Mouse (Mus musculus): ENCODE measurements around the gene Dcp1a. TPM values are rescaled to one million over a fixed set of nuclear protein-coding genes. Genes with fewer than 3 reads are reported as not detected.

Dcp1a gene
- polyA plus RNA-seq, 1 experiment from 2014 or later = 16.8 TPM

GRCm38 (mm10) chr14:30549777-30550149 lies 70.4 kb downstream of the Dcp1a start:
- peak overlapping the region; percentile 73 for H3K4me3 ChIP-seq (ENCODE audit: low read length)
- peak overlapping the region; percentile 91 for H3K9ac ChIP-seq (ENCODE audit: low read length)
- H3K36me3 ChIP-seq (ENCODE audit: control insufficient read depth, insufficient read depth) = peaks cover 1% of the 10 kb centered on the region; the same call in 1 of the 2 replicates
- H3K4me2 ChIP-seq (ENCODE audit: low read depth, low read length) = peak overlapping the region; percentile 90
- ATAC-seq (replicated peaks; ENCODE audit: extremely low read depth, insufficient read depth, low FRiP score) = no peak
- no peaks in the 10 kb centered on the region for H3K9me3 ChIP-seq (replicated peaks; ENCODE audit: control insufficient read depth, low read length)
- H3K27me3 ChIP-seq (ENCODE audit: control insufficient read depth, insufficient read depth, low read length) = no peaks in the 10 kb centered on the region
- WGBS = under 1% methylated on average over 10 of the region's 10 CpGs
- H3K27ac ChIP-seq (ENCODE audit: low read length) = peak overlapping the region; percentile 89
- H3K4me1 ChIP-seq (ENCODE audit: control insufficient read depth, insufficient read depth, low read length) = peaks cover 31% of the 10 kb centered on the region

- Histone ChIP-seq H3K4me1 (ENCODE audit: control insufficient read depth, insufficient read depth, low read length) (peaks cover 31% of the 10 kb centered on the region), H3K27ac (ENCODE audit: low read length) (no peak overlapping the region), H3K36me3 (ENCODE audit: control insufficient read depth, insufficient read depth) (peaks cover 2% of the 10 kb centered on the region; the same call in 1 of the 2 replicates), H3K27me3 (ENCODE audit: control insufficient read depth, insufficient read depth, low read length) (no peaks in the 10 kb centered on the region), H3K4me3 (ENCODE audit: low read length) (peak overlapping the region; percentile 73), H3K9me3 (replicated peaks; ENCODE audit: control insufficient read depth, low read length) (no peaks in the 10 kb centered on the region), H3K9ac (ENCODE audit: low read length) (peak overlapping the region; percentile 91), H3K4me2 (ENCODE audit: low read depth, low read length) (peak overlapping the region; percentile 90)
- ATAC-seq (replicated peaks; ENCODE audit: extremely low read depth, insufficient read depth, low FRiP score) = no peak
- 35% methylated on average over 8 of the region's 8 CpGs for WGBS
These were observed 71.1 kb downstream of the Dcp1a start for GRCm38 (mm10) chr14:30550232-30551070.

DNA sequence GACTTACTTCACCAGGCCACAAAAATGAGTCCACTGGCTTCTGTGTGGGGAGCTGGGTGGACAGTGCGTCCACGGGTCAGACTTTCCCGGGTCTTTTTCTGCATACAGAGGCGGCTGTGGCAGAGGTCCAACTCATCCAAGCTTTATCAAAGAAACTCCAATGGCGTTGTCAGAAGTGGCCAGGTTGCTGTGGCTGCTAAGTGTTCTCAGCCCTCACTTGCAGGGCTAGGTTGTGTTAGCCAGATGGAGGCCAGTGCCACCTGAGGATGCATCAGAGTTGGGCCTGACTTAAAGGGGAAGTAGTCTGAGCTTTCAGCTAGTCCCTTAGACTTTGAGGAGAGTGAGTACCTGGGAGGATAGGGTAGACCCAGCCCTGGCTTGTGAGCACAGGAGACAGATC lies 72.2 kb downstream of the Dcp1a start:
- H3K36me3 ChIP-seq (ENCODE audit: control insufficient read depth, insufficient read depth) = peaks cover 10% of the 10 kb centered on the region; the same call in 1 of the 2 replicates
- H3K4me1 ChIP-seq (ENCODE audit: control insufficient read depth, insufficient read depth, low read length) = peaks cover 31% of the 10 kb centered on the region
- H3K9ac ChIP-seq (ENCODE audit: low read length) = 0 out of 2 replicates have a peak overlapping the region, but pooled peaks have one; percentile 3
- H3K27me3 ChIP-seq (ENCODE audit: control insufficient read depth, insufficient read depth, low read length) = no peaks in the 10 kb centered on the region
- H3K4me3 ChIP-seq (ENCODE audit: low read length) = peak overlapping the region; percentile 0
- peak overlapping the region; percentile 23; the same call in 1 of the 2 replicates for H3K27ac ChIP-seq (ENCODE audit: low read length)
- H3K9me3 ChIP-seq (replicated peaks; ENCODE audit: control insufficient read depth, low read length) = no peaks in the 10 kb centered on the region
- peak overlapping the region; percentile 90 for H3K4me2 ChIP-seq (ENCODE audit: low read depth, low read length)
- ATAC-seq (replicated peaks; ENCODE audit: extremely low read depth, insufficient read depth, low FRiP score) = no peak
- WGBS = 7% methylated on average over 5 of the region's 5 CpGs

- no peak for ATAC-seq (replicated peaks; ENCODE audit: extremely low read depth, insufficient read depth, low FRiP score)
- H3K36me3 ChIP-seq (ENCODE audit: control insufficient read depth, insufficient read depth) = peaks cover 12% of the 10 kb centered on the region; the same call in 1 of the 2 replicates
- no peaks in the 10 kb centered on the region for H3K9me3 ChIP-seq (replicated peaks; ENCODE audit: control insufficient read depth, low read length)
- H3K4me3 ChIP-seq (ENCODE audit: low read length) = no peak overlapping the region
- WGBS = 97% methylated on average over 2 of the region's 2 CpGs
- H3K27ac ChIP-seq (ENCODE audit: low read length) = no peak overlapping the region
- H3K4me2 ChIP-seq (ENCODE audit: low read depth, low read length) = peak overlapping the region; percentile 90
- H3K9ac ChIP-seq (ENCODE audit: low read length) = no peak overlapping the region
- H3K4me1 ChIP-seq (ENCODE audit: control insufficient read depth, insufficient read depth, low read length) = peaks cover 31% of the 10 kb centered on the region
- no peaks in the 10 kb centered on the region for H3K27me3 ChIP-seq (ENCODE audit: control insufficient read depth, insufficient read depth, low read length)
These were observed 72.6 kb downstream of the Dcp1a start for GRCm38 (mm10) chr14:30551981-30552380.

- H3K27ac ChIP-seq (ENCODE audit: low read length) = no peak overlapping the region
- H3K9ac ChIP-seq (ENCODE audit: low read length) = no peak overlapping the region
- no peak overlapping the region for H3K4me3 ChIP-seq (ENCODE audit: low read length)
- H3K4me1 ChIP-seq (ENCODE audit: control insufficient read depth, insufficient read depth, low read length) = peaks cover 33% of the 10 kb centered on the region
- no peak overlapping the region for H3K4me2 ChIP-seq (ENCODE audit: low read depth, low read length)
- H3K36me3 ChIP-seq (ENCODE audit: control insufficient read depth, insufficient read depth) = peaks cover 12% of the 10 kb centered on the region; the same call in 1 of the 2 replicates
- H3K9me3 ChIP-seq (replicated peaks; ENCODE audit: control insufficient read depth, low read length) = no peaks in the 10 kb centered on the region
- WGBS = 85% methylated on average over 4 of the region's 4 CpGs
- ATAC-seq (replicated peaks; ENCODE audit: extremely low read depth, insufficient read depth, low FRiP score) = no peak
- H3K27me3 ChIP-seq (ENCODE audit: control insufficient read depth, insufficient read depth, low read length) = no peaks in the 10 kb centered on the region
These were observed 73.8 kb downstream of the Dcp1a start for GRCm38 (mm10) chr14:30553185-30553584.

GRCm38 (mm10) chr14:30556651-30557050 lies 77.3 kb downstream of the Dcp1a start:
- no peak overlapping the region for H3K27ac ChIP-seq (ENCODE audit: low read length)
- H3K4me1 ChIP-seq (ENCODE audit: control insufficient read depth, insufficient read depth, low read length) = peaks cover 17% of the 10 kb centered on the region
- WGBS = 79% methylated on average over 2 of the region's 2 CpGs
- no peak overlapping the region for H3K4me2 ChIP-seq (ENCODE audit: low read depth, low read length)
- H3K4me3 ChIP-seq (ENCODE audit: low read length) = no peak overlapping the region
- H3K36me3 ChIP-seq (ENCODE audit: control insufficient read depth, insufficient read depth) = peaks cover 40% of the 10 kb centered on the region
- no peaks in the 10 kb centered on the region for H3K27me3 ChIP-seq (ENCODE audit: control insufficient read depth, insufficient read depth, low read length)
- H3K9me3 ChIP-seq (replicated peaks; ENCODE audit: control insufficient read depth, low read length) = no peaks in the 10 kb centered on the region
- no peak overlapping the region for H3K9ac ChIP-seq (ENCODE audit: low read length)
- ATAC-seq (replicated peaks; ENCODE audit: extremely low read depth, insufficient read depth, low FRiP score) = no peak

DNA sequence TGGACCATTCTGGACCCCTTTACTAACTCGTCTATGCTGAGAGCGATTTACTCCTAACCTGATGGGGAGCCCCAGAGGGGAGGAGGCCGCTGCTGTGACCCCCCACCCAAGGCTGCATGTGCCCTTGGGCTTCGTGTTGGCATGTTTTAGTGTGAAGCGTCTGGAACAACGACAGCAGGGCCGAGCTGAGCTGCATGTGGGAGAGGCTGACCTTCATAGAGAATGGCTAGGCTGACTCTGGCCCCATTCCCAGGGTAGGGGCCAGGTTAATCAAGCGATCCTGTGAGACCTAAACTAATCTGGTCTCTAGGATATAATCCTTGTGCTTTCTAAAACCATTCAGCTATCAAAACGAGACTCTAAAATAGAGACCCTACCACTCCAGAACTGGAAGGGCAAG lies 78.4 kb downstream of the Dcp1a start:
- Histone ChIP-seq H3K4me2 (ENCODE audit: low read depth, low read length) (no peak overlapping the region), H3K4me3 (ENCODE audit: low read length) (no peak overlapping the region), H3K9ac (ENCODE audit: low read length) (no peak overlapping the region), H3K36me3 (ENCODE audit: control insufficient read depth, insufficient read depth) (peaks cover 40% of the 10 kb centered on the region), H3K27ac (ENCODE audit: low read length) (peak overlapping the region; percentile 63), H3K9me3 (replicated peaks; ENCODE audit: control insufficient read depth, low read length) (no peaks in the 10 kb centered on the region), H3K27me3 (ENCODE audit: control insufficient read depth, insufficient read depth, low read length) (no peaks in the 10 kb centered on the region), H3K4me1 (ENCODE audit: control insufficient read depth, insufficient read depth, low read length) (peaks cover 14% of the 10 kb centered on the region)
- 53% methylated on average over 9 of the region's 9 CpGs for WGBS
- peak; percentile 38; the same call in 1 of the 2 replicates for ATAC-seq (replicated peaks; ENCODE audit: extremely low read depth, insufficient read depth, low FRiP score)

DNA sequence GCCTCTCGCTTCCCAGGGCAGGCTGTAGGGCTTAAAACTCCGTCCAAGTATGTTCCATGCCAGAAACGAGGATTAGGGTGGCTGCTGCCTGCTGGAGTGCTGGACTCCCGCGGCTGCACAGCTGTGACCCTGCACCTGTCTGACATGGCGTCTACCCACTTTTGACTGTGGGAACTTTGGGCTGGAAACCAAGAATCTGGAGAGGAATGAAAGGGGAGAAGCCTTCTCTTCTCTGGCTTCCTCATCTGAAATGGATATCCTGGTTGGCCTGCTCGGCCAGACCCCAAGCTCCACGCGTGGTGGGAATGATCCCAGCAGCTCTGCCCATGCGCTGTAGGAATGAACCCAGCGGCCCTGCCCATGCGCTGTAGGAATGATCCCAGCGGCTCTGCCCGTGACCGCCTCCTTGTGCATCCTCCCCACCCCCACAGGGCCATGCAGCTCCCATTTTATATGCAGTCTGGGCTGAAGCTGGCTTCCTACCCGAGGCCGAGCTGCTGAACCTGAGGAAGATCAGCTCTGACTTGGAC lies 80.1 kb downstream of the Dcp1a start:
- no peaks in the 10 kb centered on the region for H3K9me3 ChIP-seq (replicated peaks; ENCODE audit: control insufficient read depth, low read length)
- WGBS = 84% methylated on average over 17 of the region's 17 CpGs
- H3K4me3 ChIP-seq (ENCODE audit: low read length) = no peak overlapping the region
- no peak overlapping the region for H3K4me2 ChIP-seq (ENCODE audit: low read depth, low read length)
- no peaks in the 10 kb centered on the region for H3K27me3 ChIP-seq (ENCODE audit: control insufficient read depth, insufficient read depth, low read length)
- no peak overlapping the region for H3K9ac ChIP-seq (ENCODE audit: low read length)
- ATAC-seq (replicated peaks; ENCODE audit: extremely low read depth, insufficient read depth, low FRiP score) = no peak
- H3K27ac ChIP-seq (ENCODE audit: low read length) = no peak overlapping the region
- peaks cover 42% of the 10 kb centered on the region for H3K36me3 ChIP-seq (ENCODE audit: control insufficient read depth, insufficient read depth)
- H3K4me1 ChIP-seq (ENCODE audit: control insufficient read depth, insufficient read depth, low read length) = peaks cover 18% of the 10 kb centered on the region

- ATAC-seq (replicated peaks; ENCODE audit: extremely low read depth, insufficient read depth, low FRiP score) = no peak
These were observed 81.6 kb downstream of the Dcp1a start for GRCm38 (mm10) chr14:30560803-30561389.

More at GRCm38 (mm10) chr14:30560803-30561389, 81.6 kb downstream of the Dcp1a start:
- no peaks in the 10 kb centered on the region for H3K27me3 ChIP-seq (ENCODE audit: control insufficient read depth, insufficient read depth, low read length)
- 91% methylated on average over 13 of the region's 13 CpGs for WGBS
- no peak overlapping the region for H3K27ac ChIP-seq (ENCODE audit: low read length)
- no peak overlapping the region for H3K9ac ChIP-seq (ENCODE audit: low read length)
- H3K9me3 ChIP-seq (replicated peaks; ENCODE audit: control insufficient read depth, low read length) = no peaks in the 10 kb centered on the region
- H3K4me2 ChIP-seq (ENCODE audit: low read depth, low read length) = no peak overlapping the region
- H3K36me3 ChIP-seq (ENCODE audit: control insufficient read depth, insufficient read depth) = peaks cover 43% of the 10 kb centered on the region
- H3K4me1 ChIP-seq (ENCODE audit: control insufficient read depth, insufficient read depth, low read length) = peaks cover 22% of the 10 kb centered on the region
- no peak overlapping the region for H3K4me3 ChIP-seq (ENCODE audit: low read length)
